Mouse (Mus musculus): ENCODE data around the gene Slc39a11. TPM values are rescaled to one million over a fixed set of nuclear protein-coding genes. Genes with fewer than 3 reads are reported as not detected.

The Slc39a11 gene
- polyA plus RNA-seq, 1 experiment from 2014 or later: 40.1 TPM

DNA sequence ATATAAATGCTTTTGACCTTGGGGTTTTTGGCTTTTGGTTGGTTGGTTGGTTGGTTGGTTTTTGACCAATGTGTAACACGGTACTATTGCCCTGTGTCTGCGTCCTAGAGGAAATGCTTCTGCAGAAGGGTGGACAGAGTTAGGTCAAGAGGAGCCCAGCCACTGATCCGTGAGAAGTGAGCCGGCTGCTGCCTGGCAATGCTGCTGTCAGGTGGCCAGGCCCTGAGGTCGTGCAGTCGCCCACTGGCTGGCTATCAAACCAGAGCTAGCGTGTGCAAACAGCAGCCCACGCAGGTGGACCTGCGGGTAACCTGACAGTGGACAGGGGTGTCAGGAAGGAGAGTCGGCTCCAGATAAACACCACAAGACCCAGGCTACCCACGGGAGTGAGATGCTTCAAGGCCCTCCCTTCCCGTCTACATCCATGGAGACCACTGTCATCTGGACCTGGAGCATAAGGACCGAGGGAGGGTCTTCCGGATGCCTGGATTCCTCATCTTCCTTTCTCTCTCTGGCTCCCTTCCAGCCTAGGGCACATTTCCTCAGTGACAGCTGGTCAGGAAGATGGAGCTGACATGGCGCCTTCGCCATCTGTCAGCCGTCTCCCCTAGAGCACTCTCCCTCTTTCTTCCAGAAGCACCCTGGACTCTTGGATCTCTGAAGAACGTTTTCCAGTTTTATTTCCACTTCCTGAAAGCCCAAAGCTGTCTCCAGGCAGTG is 49.2 kb downstream of the Slc39a11 start:
- Histone ChIP-seq H3K36me3 (ENCODE audit: control insufficient read depth, insufficient read depth, low read length) (no peaks in the 10 kb centered on the region), H3K4me3 (ENCODE audit: low read length) (no peak overlapping the region), H3K4me1 (ENCODE audit: control insufficient read depth, insufficient read depth, low read depth, low read length) (peaks cover 17% of the 10 kb centered on the region), H3K27me3 (replicated peaks; ENCODE audit: control insufficient read depth, insufficient read depth, low read length) (no peaks in the 10 kb centered on the region), H3K27ac (ENCODE audit: low read depth, low read length) (peak overlapping the region; percentile 58), H3K9ac (ENCODE audit: low read depth, low read length) (no peak overlapping the region), H3K4me2 (ENCODE audit: low read length) (no peak overlapping the region), H3K9me3 (ENCODE audit: control insufficient read depth, low read length) (no peaks in the 10 kb centered on the region)
- WGBS: 65% methylated on average over 18 of the region's 18 CpGs
- peak; percentile 43 for ATAC-seq

DNA sequence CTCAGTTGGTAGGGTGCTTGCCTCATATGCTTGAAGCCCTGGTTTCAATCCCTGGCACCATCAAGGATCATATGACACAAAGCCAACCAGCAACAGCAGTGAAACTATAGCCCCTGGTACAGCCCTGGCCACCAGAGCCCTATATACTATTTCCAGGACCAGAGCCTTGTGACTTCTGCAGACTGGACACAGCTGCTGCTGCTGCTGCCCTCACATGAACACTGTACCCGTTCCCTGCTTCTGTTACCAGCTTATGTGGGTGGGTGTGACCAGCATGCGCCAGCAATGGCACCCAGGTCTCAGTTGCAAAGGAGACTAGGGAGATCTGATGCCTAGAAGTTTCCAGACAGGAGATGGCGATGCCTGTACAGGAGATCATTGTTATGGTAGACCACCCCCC is 52.2 kb downstream of the Slc39a11 start:
- H3K4me3 ChIP-seq (ENCODE audit: low read length): no peak overlapping the region
- WGBS: 95% methylated on average over 3 of the region's 3 CpGs
- no peak overlapping the region for H3K4me2 ChIP-seq (ENCODE audit: low read length)
- H3K4me1 ChIP-seq (ENCODE audit: control insufficient read depth, insufficient read depth, low read depth, low read length): peaks cover 13% of the 10 kb centered on the region
- no peak for ATAC-seq
- H3K9me3 ChIP-seq (ENCODE audit: control insufficient read depth, low read length): no peaks in the 10 kb centered on the region
- H3K9ac ChIP-seq (ENCODE audit: low read depth, low read length): no peak overlapping the region
- no peaks in the 10 kb centered on the region for H3K27me3 ChIP-seq (replicated peaks; ENCODE audit: control insufficient read depth, insufficient read depth, low read length)
- H3K36me3 ChIP-seq (ENCODE audit: control insufficient read depth, insufficient read depth, low read length): no peaks in the 10 kb centered on the region
- H3K27ac ChIP-seq (ENCODE audit: low read depth, low read length): no peak overlapping the region

DNA sequence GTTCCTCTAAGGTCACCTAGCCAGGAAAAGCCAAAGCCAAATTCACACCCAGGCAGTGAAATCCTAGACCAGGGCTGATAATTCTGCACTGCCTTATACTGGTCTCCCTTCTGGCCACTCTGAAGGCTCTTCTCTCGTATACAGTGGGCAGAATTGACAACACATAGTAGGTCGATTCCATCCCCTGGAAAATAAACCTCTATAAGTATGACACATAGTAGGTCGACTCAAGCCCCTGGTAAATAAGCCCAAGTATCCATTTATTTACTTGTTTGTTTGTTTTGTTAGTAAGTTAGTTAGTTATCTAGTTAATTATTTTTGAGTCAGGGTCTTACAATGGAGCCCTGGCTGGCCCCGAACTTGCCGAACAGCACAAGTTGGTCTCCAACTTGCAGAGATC is 54.7 kb downstream of the Slc39a11 start:
- H3K27me3 ChIP-seq (replicated peaks; ENCODE audit: control insufficient read depth, insufficient read depth, low read length): no peaks in the 10 kb centered on the region
- no peak overlapping the region for H3K4me3 ChIP-seq (ENCODE audit: low read length)
- ATAC-seq: no peak
- no peaks in the 10 kb centered on the region for H3K9me3 ChIP-seq (ENCODE audit: control insufficient read depth, low read length)
- H3K4me1 ChIP-seq (ENCODE audit: control insufficient read depth, insufficient read depth, low read depth, low read length): no peaks in the 10 kb centered on the region
- no peak overlapping the region for H3K27ac ChIP-seq (ENCODE audit: low read depth, low read length)
- WGBS: 88% methylated on average over 5 of the region's 5 CpGs
- H3K4me2 ChIP-seq (ENCODE audit: low read length): no peak overlapping the region
- no peaks in the 10 kb centered on the region for H3K36me3 ChIP-seq (ENCODE audit: control insufficient read depth, insufficient read depth, low read length)
- no peak overlapping the region for H3K9ac ChIP-seq (ENCODE audit: low read depth, low read length)

DNA sequence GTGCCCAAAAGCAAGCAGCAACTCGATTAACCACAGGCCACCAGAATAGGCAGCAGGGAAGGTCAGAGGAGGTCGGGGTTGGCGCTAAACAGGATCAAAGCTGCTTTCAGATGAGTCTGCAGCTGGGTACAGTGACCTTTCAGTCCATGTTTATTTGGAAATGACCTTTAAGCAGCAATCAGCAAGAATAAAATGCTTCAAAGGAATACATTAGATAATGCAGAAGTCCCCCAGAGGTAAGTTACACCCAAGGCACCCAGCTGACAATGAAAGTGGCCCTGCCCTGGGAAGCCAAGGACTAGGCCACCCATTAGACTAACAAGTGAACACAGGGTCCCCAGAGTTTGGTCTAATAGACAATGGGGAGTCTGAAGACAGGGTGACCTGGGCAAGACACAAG is 60.9 kb downstream of the Slc39a11 start:
- H3K9me3 ChIP-seq (ENCODE audit: control insufficient read depth, low read length): no peaks in the 10 kb centered on the region
- H3K36me3 ChIP-seq (ENCODE audit: control insufficient read depth, insufficient read depth, low read length): no peaks in the 10 kb centered on the region
- H3K4me3 ChIP-seq (ENCODE audit: low read length): no peak overlapping the region
- no peak overlapping the region for H3K27ac ChIP-seq (ENCODE audit: low read depth, low read length)
- H3K27me3 ChIP-seq (replicated peaks; ENCODE audit: control insufficient read depth, insufficient read depth, low read length): no peaks in the 10 kb centered on the region
- no peak overlapping the region for H3K9ac ChIP-seq (ENCODE audit: low read depth, low read length)
- H3K4me1 ChIP-seq (ENCODE audit: control insufficient read depth, insufficient read depth, low read depth, low read length): peaks cover 4% of the 10 kb centered on the region
- ATAC-seq: no peak
- H3K4me2 ChIP-seq (ENCODE audit: low read length): no peak overlapping the region
- 49% methylated on average over 3 of the region's 3 CpGs for WGBS

DNA sequence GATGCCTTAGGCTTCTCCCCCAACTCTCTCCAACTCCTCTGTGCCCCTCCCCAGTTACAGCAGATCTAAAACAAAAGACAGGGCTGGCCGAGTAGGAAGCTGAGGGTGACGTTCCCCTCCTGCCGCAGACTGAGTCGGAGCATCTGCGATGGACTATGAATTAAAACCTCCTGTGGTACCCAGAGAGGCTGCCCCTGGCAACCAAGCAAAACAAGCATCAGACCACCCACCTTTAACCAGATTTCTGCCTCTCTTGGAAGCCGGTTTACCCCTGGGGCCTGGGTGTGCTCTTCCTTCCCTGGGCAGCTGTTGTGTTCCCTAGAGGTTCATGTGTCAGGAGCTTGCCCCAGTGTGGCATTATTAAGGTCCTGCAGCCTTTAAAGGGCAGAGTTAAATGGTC is 63.5 kb downstream of the Slc39a11 start:
- Histone ChIP-seq H3K9me3 (ENCODE audit: control insufficient read depth, low read length) (no peaks in the 10 kb centered on the region), H3K4me3 (ENCODE audit: low read length) (no peak overlapping the region), H3K4me2 (ENCODE audit: low read length) (no peak overlapping the region), H3K27ac (ENCODE audit: low read depth, low read length) (no peak overlapping the region), H3K27me3 (replicated peaks; ENCODE audit: control insufficient read depth, insufficient read depth, low read length) (no peaks in the 10 kb centered on the region), H3K9ac (ENCODE audit: low read depth, low read length) (no peak overlapping the region), H3K4me1 (ENCODE audit: control insufficient read depth, insufficient read depth, low read depth, low read length) (peaks cover 6% of the 10 kb centered on the region), H3K36me3 (ENCODE audit: control insufficient read depth, insufficient read depth, low read length) (no peaks in the 10 kb centered on the region)
- ATAC-seq: no peak
- 31% methylated on average over 6 of the region's 6 CpGs for WGBS

DNA sequence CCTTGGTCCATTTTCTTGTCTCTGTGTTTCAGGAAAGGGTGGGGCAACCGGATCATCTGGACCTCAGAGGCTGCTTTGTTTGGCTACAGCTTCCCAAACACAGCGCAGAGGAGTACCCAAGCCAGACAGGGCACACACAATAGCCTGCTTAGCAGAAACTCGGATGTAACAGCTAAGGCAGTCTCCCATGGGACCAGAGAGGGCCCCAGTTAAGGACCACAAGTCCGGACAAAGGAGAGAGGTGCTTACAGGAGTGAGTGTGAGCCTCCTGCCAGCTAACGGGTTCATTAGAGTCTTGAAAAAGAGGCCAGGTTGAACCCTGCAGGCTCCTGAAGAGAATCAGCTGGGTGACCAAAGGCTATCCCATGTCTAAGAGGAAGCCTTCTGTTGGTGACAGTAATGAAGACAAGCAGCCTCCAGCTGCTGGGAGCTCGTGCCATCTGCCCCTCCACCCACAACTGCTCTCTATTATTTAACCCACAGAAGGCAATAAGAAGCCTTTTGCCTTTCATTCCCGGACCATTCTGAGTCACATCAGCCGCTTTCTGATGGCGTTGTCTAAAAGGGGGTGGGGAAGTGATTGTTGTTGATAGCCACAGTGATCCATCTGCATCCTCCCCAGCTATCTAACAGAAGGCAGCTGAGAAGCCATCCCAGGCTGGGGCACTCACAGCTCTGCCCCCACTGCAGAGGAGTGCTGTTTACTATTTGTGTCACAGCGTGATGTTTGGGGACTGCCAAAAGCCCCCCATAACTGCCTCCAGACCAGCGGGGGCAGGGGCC is 65.8 kb downstream of the Slc39a11 start:
- ATAC-seq: peak; percentile 62
- no peak overlapping the region for H3K4me3 ChIP-seq (ENCODE audit: low read length)
- peaks cover 6% of the 10 kb centered on the region for H3K4me1 ChIP-seq (ENCODE audit: control insufficient read depth, insufficient read depth, low read depth, low read length)
- H3K9ac ChIP-seq (ENCODE audit: low read depth, low read length): no peak overlapping the region
- no peaks in the 10 kb centered on the region for H3K36me3 ChIP-seq (ENCODE audit: control insufficient read depth, insufficient read depth, low read length)
- WGBS: 23% methylated on average over 11 of the region's 11 CpGs
- H3K9me3 ChIP-seq (ENCODE audit: control insufficient read depth, low read length): no peaks in the 10 kb centered on the region
- no peak overlapping the region for H3K4me2 ChIP-seq (ENCODE audit: low read length)
- H3K27ac ChIP-seq (ENCODE audit: low read depth, low read length): peak overlapping the region; percentile 29; the same call in 1 of the 2 replicates
- H3K27me3 ChIP-seq (replicated peaks; ENCODE audit: control insufficient read depth, insufficient read depth, low read length): no peaks in the 10 kb centered on the region

DNA sequence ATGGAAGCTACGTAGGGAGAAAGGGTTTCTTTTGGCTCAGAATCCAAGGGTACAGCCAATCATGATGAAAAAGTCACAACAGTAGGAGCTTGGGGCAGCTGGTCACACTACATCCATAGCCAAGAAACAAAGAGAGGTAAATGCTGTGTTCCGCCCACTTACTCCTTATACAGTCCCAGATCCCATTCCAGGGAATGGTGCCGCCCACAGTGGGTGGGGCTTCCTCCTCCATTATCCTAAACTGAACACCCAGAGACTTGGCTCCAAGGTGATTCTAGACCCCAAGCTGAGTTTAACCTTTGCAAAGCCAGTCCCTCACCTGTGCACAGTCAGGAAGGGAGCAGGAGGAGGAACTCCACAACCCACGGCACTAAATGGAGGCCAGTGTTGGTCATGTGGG is 72.7 kb downstream of the Slc39a11 start:
- H3K36me3 ChIP-seq (ENCODE audit: control insufficient read depth, insufficient read depth, low read length): no peaks in the 10 kb centered on the region
- no peak overlapping the region for H3K9ac ChIP-seq (ENCODE audit: low read depth, low read length)
- H3K27ac ChIP-seq (ENCODE audit: low read depth, low read length): no peak overlapping the region
- no peak overlapping the region for H3K4me3 ChIP-seq (ENCODE audit: low read length)
- peaks cover 5% of the 10 kb centered on the region for H3K4me1 ChIP-seq (ENCODE audit: control insufficient read depth, insufficient read depth, low read depth, low read length)
- WGBS: 83% methylated on average over 4 of the region's 4 CpGs
- no peaks in the 10 kb centered on the region for H3K27me3 ChIP-seq (replicated peaks; ENCODE audit: control insufficient read depth, insufficient read depth, low read length)
- ATAC-seq: no peak
- no peak overlapping the region for H3K4me2 ChIP-seq (ENCODE audit: low read length)
- no peaks in the 10 kb centered on the region for H3K9me3 ChIP-seq (ENCODE audit: control insufficient read depth, low read length)

DNA sequence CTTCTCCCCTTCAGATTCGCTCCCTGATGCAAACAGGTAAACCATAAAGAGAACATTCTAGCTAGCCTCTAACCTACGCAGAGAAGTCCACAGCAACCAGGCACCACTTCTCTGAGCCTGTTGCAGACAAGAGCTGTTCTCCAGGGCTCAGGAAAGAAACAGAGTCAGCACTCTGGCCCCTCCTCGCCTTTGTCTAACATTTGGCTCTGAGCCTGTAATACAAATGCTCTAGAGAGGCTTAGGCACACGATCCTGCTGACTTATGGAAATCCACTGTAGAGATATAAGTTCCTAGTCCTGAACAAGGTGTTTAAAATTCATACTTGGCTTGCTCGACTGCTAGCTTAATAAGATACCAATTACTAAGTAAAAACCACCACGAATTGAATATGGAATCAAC is 77.2 kb downstream of the Slc39a11 start:
- H3K4me1 ChIP-seq (ENCODE audit: control insufficient read depth, insufficient read depth, low read depth, low read length): peaks cover 5% of the 10 kb centered on the region
- no peak overlapping the region for H3K9ac ChIP-seq (ENCODE audit: low read depth, low read length)
- H3K36me3 ChIP-seq (ENCODE audit: control insufficient read depth, insufficient read depth, low read length): no peaks in the 10 kb centered on the region
- H3K4me2 ChIP-seq (ENCODE audit: low read length): no peak overlapping the region
- no peaks in the 10 kb centered on the region for H3K27me3 ChIP-seq (replicated peaks; ENCODE audit: control insufficient read depth, insufficient read depth, low read length)
- H3K9me3 ChIP-seq (ENCODE audit: control insufficient read depth, low read length): no peaks in the 10 kb centered on the region
- no peak overlapping the region for H3K4me3 ChIP-seq (ENCODE audit: low read length)
- H3K27ac ChIP-seq (ENCODE audit: low read depth, low read length): no peak overlapping the region
- ATAC-seq: peak; percentile 58; the same call in 1 of the 2 replicates
- 48% methylated on average over 6 of the region's 6 CpGs for WGBS

DNA sequence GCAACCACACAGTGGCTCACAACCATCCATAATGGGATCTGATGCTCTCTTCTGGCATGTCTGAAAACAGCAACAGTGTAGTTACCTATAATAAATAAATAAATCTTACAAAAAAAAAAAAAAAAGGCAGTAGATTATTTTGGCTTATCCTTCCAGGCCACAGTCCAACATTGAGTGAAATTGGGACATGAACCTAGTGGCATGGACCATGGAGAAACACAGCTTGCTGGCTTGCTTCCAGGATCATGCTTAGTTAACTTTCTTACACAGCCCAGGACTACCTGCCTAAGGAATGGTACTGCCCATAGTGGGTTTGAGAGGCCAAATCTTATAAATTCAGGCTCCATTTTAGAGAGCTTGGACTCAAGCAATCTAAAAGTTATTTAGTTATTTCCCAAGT is 78.3 kb downstream of the Slc39a11 start:
- Histone ChIP-seq H3K9ac (ENCODE audit: low read depth, low read length) (no peak overlapping the region), H3K36me3 (ENCODE audit: control insufficient read depth, insufficient read depth, low read length) (no peaks in the 10 kb centered on the region), H3K4me3 (ENCODE audit: low read length) (no peak overlapping the region), H3K9me3 (ENCODE audit: control insufficient read depth, low read length) (no peaks in the 10 kb centered on the region), H3K27me3 (replicated peaks; ENCODE audit: control insufficient read depth, insufficient read depth, low read length) (no peaks in the 10 kb centered on the region), H3K27ac (ENCODE audit: low read depth, low read length) (no peak overlapping the region), H3K4me2 (ENCODE audit: low read length) (no peak overlapping the region), H3K4me1 (ENCODE audit: control insufficient read depth, insufficient read depth, low read depth, low read length) (peaks cover 5% of the 10 kb centered on the region)
- no peak for ATAC-seq

All from hindbrain, embryonic 16.5 days (tissue).